Mouse (Mus musculus) C2C12 (cell line): ENCODE results near the gene Mmd.

Experiments
- CTCF ChIP-seq: IDR thresholded peaks from one replicate; pipeline ENCODE4 v1.5.1; 2011; ENCODE audit not compliant: control insufficient read depth, insufficient read depth, insufficient read length
- MAX ChIP-seq: IDR thresholded peaks from one replicate; pipeline ENCODE4 v1.6.1; 2011; ENCODE audit warnings: mild to moderate bottlenecking, control low read depth

- no peak for TF ChIP-seq MAX
- no peak for TF ChIP-seq CTCF
Measured at GRCm38 (mm10) chr11:90214246-90214645, 35.0 kb upstream of the Mmd start.
